Mouse (Mus musculus): ENCODE measurements around the gene Caap1. TPM values are rescaled to one million over a fixed set of nuclear protein-coding genes. Genes with fewer than 3 reads are reported as not detected.

The Caap1 gene
- total RNA-seq, 2 experiments from 2014 or later, result 2.7 to 3.0 TPM

GRCm38 (mm10) chr4:94515366-94515765 lies 41.2 kb downstream of the Caap1 start:
- no peak for DNase-seq

- peak; percentile 38 for DNase-seq
Measured at GRCm38 (mm10) chr4:94476749-94477399, 79.7 kb downstream of the Caap1 start.

DNA sequence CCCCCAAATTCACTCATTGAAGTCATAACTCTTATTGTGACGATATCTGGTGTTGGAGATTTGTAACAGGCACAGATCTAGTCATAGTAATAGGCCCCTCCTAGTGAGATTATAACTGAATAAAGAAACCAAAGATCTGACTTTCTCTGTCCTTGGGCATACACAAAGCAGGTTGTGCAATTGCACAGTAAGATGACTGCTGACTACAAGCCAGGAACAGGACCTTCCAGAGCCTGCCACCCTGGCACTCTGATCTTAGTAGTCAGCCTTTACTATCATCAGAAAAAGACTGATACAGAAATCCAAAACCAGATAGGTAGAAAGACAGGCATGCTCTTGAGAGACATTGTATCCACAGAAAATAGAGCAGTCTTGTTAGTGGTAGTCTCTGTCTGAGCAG lies 83.3 kb downstream of the Caap1 start:
- DNase-seq, result no peak

- no peak for DNase-seq
Measured at GRCm38 (mm10) chr4:94459424-94459823, 97.2 kb downstream of the Caap1 start.

DNA sequence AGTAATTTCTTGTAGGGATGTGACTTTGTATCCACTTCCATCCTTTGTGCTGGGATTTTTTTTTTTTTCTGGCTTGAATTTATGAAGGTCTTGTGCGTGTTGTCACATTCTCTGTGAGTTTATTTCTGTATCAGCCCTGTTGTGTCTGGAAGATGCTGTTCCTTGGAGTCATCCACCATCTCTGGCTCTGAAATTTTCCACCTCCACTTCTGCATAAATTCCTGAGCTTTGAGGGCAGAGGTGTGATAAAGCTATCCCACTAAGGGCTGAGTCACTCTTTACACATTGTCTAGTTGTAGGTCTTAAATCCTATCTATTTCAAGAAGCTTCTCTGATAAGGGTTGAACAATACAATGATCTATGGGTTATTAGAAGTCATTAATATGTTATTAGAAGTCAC lies 101.7 kb downstream of the Caap1 start:
- DNase-seq, result no peak

Other genes starting within 250 kb of the Caap1 start
- gene Gm10306, start 250 bp downstream of the Caap1 start, total RNA-seq (2021), result not detected
- 10 to 100 TPM; 32.0 to 35.6 TPM for gene Plaa, start 46.4 kb upstream of the Caap1 start, total RNA-seq (2021)
- gene Ift74, start 57.7 kb upstream of the Caap1 start, total RNA-seq (2021), result 1 to 10 TPM; 4.5 to 5.8 TPM
- gene Lrrc19, start 93.3 kb upstream of the Caap1 start, total RNA-seq (2021), result not detected
- gene Tek, start 182.5 kb upstream of the Caap1 start, total RNA-seq (2021), result 10 to 100 TPM; 13.7 to 14.6 TPM

Measured in gastrocnemius, postnatal 25 days (tissue).